Mouse (Mus musculus): ENCODE measurements around the gene Cpsf6. TPM values are rescaled to one million over a fixed set of nuclear protein-coding genes. Genes with fewer than 3 reads are reported as not detected.
"Not testable (repeated sequence)": the region's sequence is repeated elsewhere in the genome, so short reads cannot be mapped to it uniquely, and the experiment has no call there.

Cpsf6 gene
- polyA plus RNA-seq, 1 experiment from 2014 or later = 38.6 TPM

DNA sequence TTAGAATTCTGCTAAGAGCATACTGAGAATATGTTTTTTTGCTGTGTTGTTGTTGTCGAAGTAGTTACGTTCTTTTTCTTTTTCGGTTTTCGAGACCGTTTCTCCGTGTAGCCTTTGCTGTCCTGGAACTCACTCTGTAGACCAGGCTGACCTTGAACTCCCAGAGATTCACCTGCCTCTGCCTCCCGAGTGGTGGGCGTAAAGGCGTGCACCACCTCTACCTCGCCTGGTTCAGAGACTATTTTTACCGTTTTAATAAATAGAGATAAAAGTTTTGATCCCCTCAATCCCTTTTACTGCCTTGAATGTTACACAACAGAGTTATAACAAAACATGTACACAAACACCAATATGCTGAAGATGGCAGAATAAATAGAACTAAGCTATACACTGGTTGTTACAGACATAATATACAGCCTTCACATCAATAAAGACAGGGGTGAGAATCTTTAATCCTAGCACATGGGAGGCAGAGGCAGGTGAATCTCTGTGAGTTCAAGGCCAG is 14.1 kb upstream of the Cpsf6 start:
- Histone ChIP-seq H3K9ac (replicated peaks) (peak overlapping the region; percentile 60), H3K4me1 (ENCODE audit: insufficient read depth) (peaks cover 11% of the 10 kb centered on the region; the same call in 1 of the 2 replicates), H3K27ac (ENCODE audit: low read depth) (0 out of 2 replicates have a peak overlapping the region, but pooled peaks have one; percentile 9), H3K9me3 (ENCODE audit: low read length) (no peaks in the 10 kb centered on the region), H3K4me3 (ENCODE audit: low read depth, low read length) (peak overlapping the region; percentile 46), H3K4me2 (ENCODE audit: low read depth, low read length) (peak overlapping the region; percentile 85), H3K36me3 (replicated peaks; ENCODE audit: insufficient read depth, low read length) (no peaks in the 10 kb centered on the region), H3K27me3 (ENCODE audit: insufficient read depth, low read length) (no peaks in the 10 kb centered on the region)
- 38% methylated on average over 11 of the region's 11 CpGs for WGBS (ENCODE audit: insufficient replicate concordance)
- ATAC-seq (no peak), DNase-seq (no peak)
- no peak for TF ChIP-seq EP300 (IDR thresholded peaks at IDR 0.05; ENCODE audit: low read depth)

DNA sequence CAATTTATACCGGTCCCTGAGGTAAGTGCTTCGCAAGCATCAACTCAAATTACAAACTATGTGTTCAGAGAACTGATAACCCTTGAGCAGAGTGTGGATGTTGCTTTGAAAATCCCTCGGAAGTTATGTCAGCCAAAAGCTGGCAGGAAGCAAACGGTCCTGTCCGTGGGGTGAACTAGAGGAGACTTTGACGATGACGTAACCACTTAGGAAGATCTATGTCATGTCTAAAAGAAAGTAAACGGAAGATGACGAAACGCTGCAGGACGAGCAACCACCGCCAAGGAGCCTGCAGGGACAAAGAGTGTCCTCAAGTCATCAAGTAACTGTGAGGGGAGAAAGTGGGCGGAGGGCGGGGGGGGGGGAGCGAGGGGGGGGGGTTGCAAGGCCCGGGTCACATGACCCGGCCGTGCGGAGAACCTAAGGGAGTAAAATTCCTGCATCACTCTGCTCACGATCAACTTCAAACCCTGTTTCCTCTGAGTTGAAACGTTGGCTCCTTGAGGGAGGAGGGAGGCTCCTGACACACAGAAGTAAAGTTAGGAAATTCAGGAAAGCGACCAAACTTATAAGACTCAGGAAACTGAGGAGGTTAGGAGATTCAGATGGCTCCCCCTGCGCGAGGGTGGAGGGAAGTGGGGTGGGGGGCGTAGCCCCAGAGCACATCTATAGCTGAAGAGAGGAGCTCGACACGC is 13.5 kb upstream of the Cpsf6 start:
- peak; percentile 75 for ATAC-seq
- H3K9ac ChIP-seq (replicated peaks) = peak overlapping the region; percentile 60
- peak overlapping the region; percentile 85 for H3K4me2 ChIP-seq (ENCODE audit: low read depth, low read length)
- peak; percentile 48 for DNase-seq
- H3K4me3 ChIP-seq (ENCODE audit: low read depth, low read length) = peak overlapping the region; percentile 46
- 3% methylated on average over 26 of the region's 27 CpGs for WGBS (ENCODE audit: insufficient replicate concordance)
- peaks cover 9% of the 10 kb centered on the region; the same call in 1 of the 2 replicates for H3K4me1 ChIP-seq (ENCODE audit: insufficient read depth)
- H3K36me3 ChIP-seq (replicated peaks; ENCODE audit: insufficient read depth, low read length) = no peaks in the 10 kb centered on the region
- H3K9me3 ChIP-seq (ENCODE audit: low read length) = no peaks in the 10 kb centered on the region
- no peaks in the 10 kb centered on the region for H3K27me3 ChIP-seq (ENCODE audit: insufficient read depth, low read length)
- no peak for TF ChIP-seq EP300 (IDR thresholded peaks at IDR 0.05; ENCODE audit: low read depth)
- no peak for TF ChIP-seq CTCF (IDR thresholded peaks at IDR 0.05; ENCODE audit: low read depth)
- H3K27ac ChIP-seq (ENCODE audit: low read depth) = 0 out of 2 replicates have a peak overlapping the region, but pooled peaks have one; percentile 9

DNA sequence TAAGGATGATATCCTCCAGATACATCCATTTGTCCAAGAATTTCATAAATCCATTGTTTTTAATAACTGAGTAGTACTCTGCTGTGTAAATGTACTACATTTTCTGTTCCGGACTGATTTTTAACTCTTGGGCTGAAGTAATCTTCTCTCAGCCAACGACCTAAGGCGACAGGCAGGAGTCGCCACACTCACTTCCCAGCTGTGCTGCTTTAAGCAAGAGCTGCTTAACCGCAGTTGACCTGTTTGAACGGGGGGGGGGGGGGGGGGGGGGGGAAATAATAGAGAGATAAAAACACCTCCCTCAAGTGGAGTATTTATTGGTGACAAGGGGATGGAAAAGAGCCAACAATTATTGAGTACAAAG is 13.0 kb upstream of the Cpsf6 start:
- H3K36me3 ChIP-seq (replicated peaks; ENCODE audit: insufficient read depth, low read length) = no peaks in the 10 kb centered on the region
- H3K9me3 ChIP-seq (ENCODE audit: low read length) = no peaks in the 10 kb centered on the region
- no peak overlapping the region for H3K9ac ChIP-seq (replicated peaks)
- no peaks in the 10 kb centered on the region for H3K27me3 ChIP-seq (ENCODE audit: insufficient read depth, low read length)
- DNase-seq (no peak), ATAC-seq (peak; percentile 34)
- no peak overlapping the region for H3K27ac ChIP-seq (ENCODE audit: low read depth)
- peak overlapping the region; percentile 85 for H3K4me2 ChIP-seq (ENCODE audit: low read depth, low read length)
- 7% methylated on average over 6 of the region's 6 CpGs for WGBS (ENCODE audit: insufficient replicate concordance)
- TF ChIP-seq CTCF (IDR thresholded peaks at IDR 0.05; ENCODE audit: low read depth) (peak; percentile 22; the same call in 1 of the 2 replicates), EP300 (IDR thresholded peaks at IDR 0.05; ENCODE audit: low read depth) (no peak)
- H3K4me1 ChIP-seq (ENCODE audit: insufficient read depth) = peaks cover 5% of the 10 kb centered on the region; the same call in 1 of the 2 replicates
- H3K4me3 ChIP-seq (ENCODE audit: low read depth, low read length) = peak overlapping the region; percentile 46

DNA sequence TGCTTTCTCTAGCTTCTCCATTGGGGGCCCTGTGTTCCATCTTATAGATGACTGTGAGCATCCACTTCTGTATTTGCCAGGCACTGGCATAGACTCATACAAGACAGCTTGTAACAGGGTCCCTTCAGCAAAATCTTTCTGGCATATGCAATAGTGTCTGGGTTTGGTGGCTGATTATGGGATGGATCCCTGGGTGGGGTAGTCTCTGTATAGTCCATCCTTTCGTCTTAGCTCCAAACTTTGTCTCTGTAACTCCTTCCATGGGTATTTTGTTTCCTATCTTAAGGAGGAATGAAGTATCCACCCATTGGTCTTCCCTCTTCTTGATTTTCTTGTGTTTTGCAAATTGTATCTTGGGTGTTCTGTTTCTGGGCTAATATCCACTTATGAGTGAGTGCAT is 12.6 kb upstream of the Cpsf6 start:
- not testable (repeated sequence) for H3K27ac ChIP-seq (ENCODE audit: low read depth); H3K27me3 ChIP-seq (ENCODE audit: insufficient read depth, low read length); H3K4me1 ChIP-seq (ENCODE audit: insufficient read depth); H3K4me2 ChIP-seq (ENCODE audit: low read depth, low read length); H3K9me3 ChIP-seq (ENCODE audit: low read length); ATAC-seq; DNase-seq; H3K9ac ChIP-seq (replicated peaks); H3K4me3 ChIP-seq (ENCODE audit: low read depth, low read length); H3K36me3 ChIP-seq (replicated peaks; ENCODE audit: insufficient read depth, low read length)
- WGBS (ENCODE audit: insufficient replicate concordance) = 47% methylated on average over 1 of the region's 1 CpGs

DNA sequence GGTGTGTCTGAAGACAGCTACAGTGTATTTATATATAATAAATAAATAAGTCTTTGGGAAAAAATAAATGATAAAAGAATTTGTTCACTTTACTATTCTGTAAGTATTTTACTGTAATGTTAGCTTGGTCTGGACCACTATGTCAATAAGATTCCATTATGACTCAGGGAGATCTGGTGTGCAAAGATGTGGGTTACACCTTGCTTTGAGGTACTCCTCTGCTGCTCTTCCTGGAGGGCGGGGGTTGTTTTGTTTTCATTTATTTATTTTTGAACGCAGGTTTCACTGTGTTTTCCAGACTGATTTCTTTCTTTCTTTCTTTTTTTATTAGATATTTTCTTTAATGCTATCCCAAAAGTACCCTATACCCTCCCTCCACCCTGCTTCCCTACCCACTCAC is 12.0 kb upstream of the Cpsf6 start:
- H3K4me2 ChIP-seq (ENCODE audit: low read depth, low read length) = no peak overlapping the region
- DNase-seq = no peak
- no peaks in the 10 kb centered on the region for H3K36me3 ChIP-seq (replicated peaks; ENCODE audit: insufficient read depth, low read length)
- no peak overlapping the region for H3K4me3 ChIP-seq (ENCODE audit: low read depth, low read length)
- no peak for TF ChIP-seq EP300 (IDR thresholded peaks at IDR 0.05; ENCODE audit: low read depth)
- TF ChIP-seq CTCF (IDR thresholded peaks at IDR 0.05; ENCODE audit: low read depth) = no peak
- no peak for ATAC-seq
- WGBS (ENCODE audit: insufficient replicate concordance) = 81% methylated on average over 2 of the region's 2 CpGs
- H3K27me3 ChIP-seq (ENCODE audit: insufficient read depth, low read length) = no peaks in the 10 kb centered on the region
- H3K4me1 ChIP-seq (ENCODE audit: insufficient read depth) = peaks cover 5% of the 10 kb centered on the region; the same call in 1 of the 2 replicates
- no peak overlapping the region for H3K27ac ChIP-seq (ENCODE audit: low read depth)
- no peak overlapping the region for H3K9ac ChIP-seq (replicated peaks)
- no peaks in the 10 kb centered on the region for H3K9me3 ChIP-seq (ENCODE audit: low read length)

DNA sequence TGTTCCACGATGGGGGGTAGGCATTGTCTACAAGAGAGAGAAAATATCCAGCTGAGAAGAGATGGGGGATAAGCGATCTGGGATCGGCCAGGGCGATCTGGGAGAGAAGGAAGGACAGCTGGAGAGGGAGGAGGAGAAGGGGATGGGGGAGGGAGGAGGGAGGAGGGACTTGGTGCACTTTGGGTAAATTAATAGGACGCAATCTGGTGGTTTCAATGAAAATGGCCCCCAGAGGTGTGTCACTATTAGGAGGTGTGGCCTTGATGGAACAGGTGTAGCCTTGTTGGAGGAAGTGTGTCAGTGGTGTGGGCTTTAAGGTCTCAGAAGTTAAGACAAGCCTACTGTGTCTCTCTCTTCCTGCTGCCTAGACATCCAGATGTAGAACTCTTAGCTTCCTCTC is 11.2 kb upstream of the Cpsf6 start:
- ATAC-seq = no peak
- WGBS (ENCODE audit: insufficient replicate concordance) = 69% methylated on average over 5 of the region's 5 CpGs

More for the DNA sequence above, 11.2 kb upstream of the Cpsf6 start:
- Histone ChIP-seq H3K4me3 (ENCODE audit: low read depth, low read length) (no peak overlapping the region), H3K27ac (ENCODE audit: low read depth) (no peak overlapping the region), H3K9me3 (ENCODE audit: low read length) (no peaks in the 10 kb centered on the region), H3K9ac (replicated peaks) (no peak overlapping the region), H3K36me3 (replicated peaks; ENCODE audit: insufficient read depth, low read length) (no peaks in the 10 kb centered on the region), H3K27me3 (ENCODE audit: insufficient read depth, low read length) (no peaks in the 10 kb centered on the region), H3K4me2 (ENCODE audit: low read depth, low read length) (no peak overlapping the region), H3K4me1 (ENCODE audit: insufficient read depth) (peaks cover 5% of the 10 kb centered on the region; the same call in 1 of the 2 replicates)
- no peak for TF ChIP-seq EP300 (IDR thresholded peaks at IDR 0.05; ENCODE audit: low read depth)
- no peak for TF ChIP-seq CTCF (IDR thresholded peaks at IDR 0.05; ENCODE audit: low read depth)
- DNase-seq = no peak
